Mouse (Mus musculus) liver, adult 2 months (tissue): ENCODE measurements around the gene Pgm3.

Experiments used
- CTCF ChIP-seq: fragments of 200-500 bp; IDR thresholded peaks from 2 replicates; pipeline ENCODE4 v1.5.1; 2011; ENCODE audit warnings: low read depth, low read length, control low read depth
- POLR2A ChIP-seq: fragments of 200-500 bp; IDR thresholded peaks from 2 replicates; pipeline ENCODE4 v1.6.1; 2011; ENCODE audit warnings: low read length, control low read depth; ENCODE audit not compliant: insufficient read depth; ENCODE audit errors: extremely low read depth

DNA sequence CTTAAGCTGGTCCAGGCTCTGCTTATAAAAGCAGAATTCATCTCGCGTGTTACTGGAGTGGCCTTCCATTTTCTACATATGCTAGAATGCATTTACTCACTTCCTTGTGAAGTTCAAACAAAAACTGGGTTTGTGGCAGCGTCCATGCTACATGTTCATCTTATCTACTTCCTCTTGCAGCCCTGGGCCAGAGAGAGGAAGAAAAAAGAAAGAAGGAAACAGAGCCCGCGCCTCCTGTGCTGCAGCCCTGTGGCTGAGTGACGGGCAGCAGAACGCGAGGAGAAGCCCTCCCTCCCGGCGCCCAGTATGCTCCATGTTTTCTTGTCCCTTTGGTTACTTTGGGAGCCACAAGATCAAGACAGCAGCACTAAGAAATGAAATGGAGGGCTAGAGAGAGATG, 8.0 kb upstream of the Pgm3 start:
- TF ChIP-seq CTCF: no peak
- TF ChIP-seq POLR2A: no peak
